Mouse (Mus musculus) intestine, embryonic 14.5 days (tissue): ENCODE data around the gene Tekt2. TPM values are rescaled to one million over a fixed set of nuclear protein-coding genes. Genes with fewer than 3 reads are reported as not detected.

Experiments used
- ATAC-seq: fragments of 200-750 bp; cut with Nextera tagmentation; replicated peaks from 2 replicates; pipeline ENCODE4 v1.8.0; 2017; ENCODE audit warnings: low read depth, moderate number of reproducible peaks, moderate TSS enrichment, moderate library complexity; ENCODE audit not compliant: low FRiP score, low TSS enrichment
- DNase-seq: peaks from one replicate; pipeline ENCODE4 v3.0.0-alpha.2; 2018; ENCODE audit warnings: low spot score
- H3K27ac ChIP-seq: fragments of 300-500 bp; sonication (generic); 2 replicates; pipeline ENCODE4 v1.5.1; 2014; ENCODE audit warnings: low read depth, mild to moderate bottlenecking, control low read depth
- H3K27me3 ChIP-seq: fragments of 300-500 bp; sonication (generic); replicated peaks from 2 replicates; pipeline ENCODE4 v1.6.1; 2014; ENCODE audit warnings: low read length, control low read depth; ENCODE audit not compliant: control insufficient read depth, insufficient read depth
- H3K36me3 ChIP-seq: fragments of 300-500 bp; sonication (generic); 2 replicates; pipeline ENCODE4 v1.6.1; 2014; ENCODE audit warnings: low read length, control low read depth; ENCODE audit not compliant: control insufficient read depth, insufficient read depth
- H3K4me1 ChIP-seq: fragments of 300-500 bp; sonication (generic); replicated peaks from 2 replicates; pipeline ENCODE4 v1.6.1; 2014; ENCODE audit warnings: low read length, control low read depth, mixed read lengths; ENCODE audit not compliant: control insufficient read depth, insufficient read depth
- H3K4me2 ChIP-seq: fragments of 300-500 bp; sonication (generic); 2 replicates; pipeline ENCODE4 v1.6.1; 2014; ENCODE audit warnings: low read length
- H3K4me3 ChIP-seq: fragments of 300-500 bp; sonication (generic); 2 replicates; pipeline ENCODE4 v1.5.1; 2014; ENCODE audit warnings: low read depth, low read length, control low read depth, mixed read lengths
- H3K9ac ChIP-seq: fragments of 300-500 bp; sonication (generic); 2 replicates; pipeline ENCODE4 v1.6.1; 2014; ENCODE audit warnings: mild to moderate bottlenecking, low read length
- H3K9me3 ChIP-seq: fragments of 300-500 bp; sonication (generic); 2 replicates; pipeline ENCODE4 v1.6.1; 2016; ENCODE audit warnings: low read length, control low read depth; ENCODE audit not compliant: control insufficient read depth
- WGBS: fragments of 180-500 bp; shearing (Covaris S2); extraction: QIAGEN DNeasy Blood & Tissue Kit; methylation state at CpG from one replicate; pipeline ENCODE4 v1.1.7; 2014; 5-methylcytosine and 5-hydroxymethylcytosine counted together
- polyA plus RNA-seq: library from polyadenylated mRNA; unstranded; fragments of >200 nt; fragmentation: Nextera tagmentation; extraction: Ambion mirVana; gene quantifications from 2 replicates; pipeline ENCODE4 v1.2.1, GENCODE M21; 2014

Gene Tekt2
- polyA plus RNA-seq, 1 experiment from 2014 or later = 7.6 TPM

DNA sequence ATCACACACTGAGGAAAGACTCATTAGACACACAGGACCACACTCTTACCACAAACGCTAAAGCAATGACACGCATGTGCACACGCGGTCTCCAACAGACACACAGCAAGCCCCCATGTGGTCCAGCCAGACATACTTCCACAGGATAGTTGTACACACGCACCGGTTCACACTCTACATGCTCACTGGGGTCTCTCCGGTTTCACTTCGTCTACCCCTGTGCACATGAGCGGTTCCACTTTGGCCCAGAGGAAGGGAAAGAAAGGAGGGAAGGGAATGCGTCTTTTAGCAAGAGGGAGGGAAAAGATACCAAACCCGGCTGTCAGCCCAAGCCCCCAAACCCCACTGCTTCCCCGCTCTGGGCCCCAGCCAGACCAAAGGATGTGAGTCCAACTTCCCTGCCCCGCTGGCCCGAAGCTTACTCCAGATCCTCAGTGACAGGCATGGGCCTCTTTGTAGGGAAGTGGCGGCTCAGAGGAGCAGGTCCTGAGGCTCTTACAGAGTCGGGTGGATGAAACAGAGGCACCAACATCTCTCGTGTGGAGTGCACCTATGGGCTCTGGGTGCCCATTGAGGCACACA is 37.3 kb downstream of the Tekt2 start:
- Histone ChIP-seq H3K4me3 (no peak overlapping the region), H3K4me1 (0 out of 2 replicates have a peak, but pooled peaks cover 5% of the 10 kb centered on the region), H3K27ac (peak overlapping the region; percentile 40; the same call in 1 of the 2 replicates), H3K4me2 (peak overlapping the region; percentile 57), H3K9me3 (no peaks in the 10 kb centered on the region), H3K9ac (no peak overlapping the region), H3K27me3 (peaks cover 36% of the 10 kb centered on the region), H3K36me3 (no peaks in the 10 kb centered on the region)
- ATAC-seq = no peak
- 34% methylated on average over 17 of the region's 17 CpGs for WGBS
- DNase-seq = no peak

DNA sequence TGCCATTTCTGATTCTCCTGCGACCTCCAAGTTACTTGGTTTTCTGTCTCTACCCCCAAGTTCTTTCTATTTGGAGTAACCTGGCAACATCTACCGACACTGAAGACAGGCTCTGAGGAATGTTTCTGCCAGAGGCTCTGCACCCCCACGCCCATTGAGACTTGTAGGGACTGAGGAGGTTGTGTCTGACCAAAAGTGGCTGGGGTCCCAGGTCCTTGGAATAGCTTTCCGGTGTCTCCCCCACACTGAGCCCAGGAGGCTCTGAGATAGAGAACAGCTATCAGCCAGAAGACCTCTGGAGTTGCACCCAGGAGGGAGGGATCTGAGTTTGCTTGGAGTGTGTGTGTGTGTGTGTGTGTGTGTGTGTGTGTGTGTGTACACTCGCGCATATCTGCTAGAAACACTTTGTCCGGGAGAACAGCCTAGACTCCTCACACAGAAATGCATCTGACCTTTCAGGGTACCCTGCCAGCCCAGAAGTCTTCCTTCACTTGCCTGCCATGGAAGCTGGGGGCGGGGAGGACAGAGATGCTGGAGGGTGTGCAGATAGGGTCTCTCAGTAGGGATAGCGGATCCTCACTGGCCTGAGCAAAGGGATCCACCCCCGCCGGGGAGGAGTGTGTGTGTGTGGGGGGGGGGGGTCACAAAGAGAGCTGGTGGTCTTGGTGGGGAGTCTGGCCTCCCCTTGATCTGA is 38.0 kb downstream of the Tekt2 start:
- ATAC-seq (no peak), DNase-seq (no peak)
- Histone ChIP-seq H3K27me3 (peaks cover 36% of the 10 kb centered on the region), H3K4me2 (peak overlapping the region; percentile 57), H3K4me1 (0 out of 2 replicates have a peak, but pooled peaks cover 5% of the 10 kb centered on the region), H3K9ac (no peak overlapping the region), H3K9me3 (no peaks in the 10 kb centered on the region), H3K27ac (no peak overlapping the region), H3K4me3 (peak overlapping the region; percentile 41), H3K36me3 (no peaks in the 10 kb centered on the region)
- 26% methylated on average over 11 of the region's 11 CpGs for WGBS

DNA sequence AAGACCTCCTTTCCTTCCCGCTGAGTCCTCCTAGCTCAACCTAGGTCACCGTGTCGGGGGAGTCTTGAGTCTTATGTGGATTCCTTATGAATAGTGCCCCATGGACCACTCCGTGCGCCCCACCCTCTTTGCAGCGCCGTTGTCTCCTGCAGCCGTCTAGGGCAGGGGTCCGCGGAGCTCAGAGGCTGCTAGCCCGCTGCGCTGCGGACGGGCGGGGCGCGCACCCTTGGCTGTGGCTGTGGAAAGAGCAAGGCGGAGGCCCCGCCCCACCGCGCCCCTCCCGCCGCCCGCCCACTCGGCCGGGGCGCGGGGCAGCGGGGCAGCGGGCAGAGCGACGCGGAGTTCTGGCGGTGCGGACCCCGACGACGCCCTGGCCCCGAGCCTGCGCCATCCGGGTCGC is 39.0 kb downstream of the Tekt2 start, which contains the start of gene Col8a2:
TSS of gene Col8a2 (plus strand) at position 302 of the 400 bp plus-strand sequence.
- H3K4me1 ChIP-seq = 0 out of 2 replicates have a peak, but pooled peaks cover 5% of the 10 kb centered on the region
- ATAC-seq (peak; percentile 56), DNase-seq (peak; percentile 62)
- 2% methylated on average over 36 of the region's 42 CpGs for WGBS
- peak within 1 kb of the TSS; percentile 57 for H3K4me2 ChIP-seq
- peaks cover 36% of the 10 kb centered on the region for H3K27me3 ChIP-seq
- H3K36me3 ChIP-seq = no peaks in the 10 kb centered on the region
- H3K9me3 ChIP-seq = no peaks in the 10 kb centered on the region
- H3K27ac ChIP-seq = no peak within 1 kb of the TSS
- H3K4me3 ChIP-seq = peak within 1 kb of the TSS; percentile 41
- H3K9ac ChIP-seq = peak within 1 kb of the TSS; percentile 27; the same call in 1 of the 2 replicates

DNA sequence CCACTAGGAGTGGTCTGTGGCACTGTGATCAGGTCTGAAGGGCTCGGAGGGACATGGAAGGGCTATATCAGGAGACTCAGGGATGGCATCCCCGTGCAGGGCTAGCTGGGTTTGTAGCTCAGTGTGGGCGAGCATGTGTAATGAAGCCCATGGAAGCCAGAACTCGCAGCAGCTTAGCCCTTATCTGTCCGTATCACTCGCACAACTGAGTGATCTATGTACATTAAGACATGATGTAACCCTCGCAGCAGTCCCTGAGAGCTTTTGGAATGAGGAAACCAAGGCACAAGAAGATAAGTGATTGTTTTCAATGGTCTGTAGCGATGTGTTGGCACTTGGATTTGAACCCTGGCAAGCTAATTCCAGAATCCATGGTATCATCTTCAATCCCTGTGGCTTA is 41.9 kb downstream of the Tekt2 start:
- Histone ChIP-seq H3K36me3 (no peaks in the 10 kb centered on the region), H3K4me1 (peaks cover 8% of the 10 kb centered on the region; the same call in 1 of the 2 replicates), H3K4me3 (no peak overlapping the region), H3K27me3 (peaks cover 28% of the 10 kb centered on the region), H3K4me2 (no peak overlapping the region), H3K9ac (no peak overlapping the region), H3K9me3 (no peaks in the 10 kb centered on the region), H3K27ac (no peak overlapping the region)
- ATAC-seq (no peak), DNase-seq (no peak)
- 84% methylated on average over 8 of the region's 8 CpGs for WGBS

DNA sequence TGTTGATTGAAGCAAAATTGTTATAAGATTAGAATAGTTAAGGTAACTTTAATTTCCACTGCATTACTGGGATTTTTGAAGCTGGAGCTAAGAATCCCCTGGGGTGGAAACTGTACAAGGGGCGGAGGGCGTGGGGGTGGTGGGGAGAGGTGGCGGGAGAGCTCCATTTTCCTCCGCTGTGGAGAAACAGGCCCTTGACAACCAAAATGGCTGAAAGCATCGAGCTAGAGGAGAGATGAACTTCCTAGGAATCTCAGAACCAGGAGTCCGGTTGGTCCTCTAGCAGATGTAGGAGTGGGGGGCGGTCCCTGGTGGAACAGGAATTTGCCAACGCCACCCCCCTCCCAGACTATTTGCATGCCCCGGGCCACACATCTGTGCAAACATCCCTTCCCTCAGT is 43.8 kb downstream of the Tekt2 start:
- H3K36me3 ChIP-seq = no peaks in the 10 kb centered on the region
- H3K4me3 ChIP-seq = no peak overlapping the region
- H3K27ac ChIP-seq = no peak overlapping the region
- no peak overlapping the region for H3K4me2 ChIP-seq
- H3K9me3 ChIP-seq = no peaks in the 10 kb centered on the region
- H3K27me3 ChIP-seq = peaks cover 11% of the 10 kb centered on the region
- 62% methylated on average over 9 of the region's 9 CpGs for whole genome bisulfite sequencing
- no peak for DNase-seq
- no peak overlapping the region for H3K9ac ChIP-seq
- no peak for ATAC-seq
- peaks cover 10% of the 10 kb centered on the region; the same call in 1 of the 2 replicates for H3K4me1 ChIP-seq

DNA sequence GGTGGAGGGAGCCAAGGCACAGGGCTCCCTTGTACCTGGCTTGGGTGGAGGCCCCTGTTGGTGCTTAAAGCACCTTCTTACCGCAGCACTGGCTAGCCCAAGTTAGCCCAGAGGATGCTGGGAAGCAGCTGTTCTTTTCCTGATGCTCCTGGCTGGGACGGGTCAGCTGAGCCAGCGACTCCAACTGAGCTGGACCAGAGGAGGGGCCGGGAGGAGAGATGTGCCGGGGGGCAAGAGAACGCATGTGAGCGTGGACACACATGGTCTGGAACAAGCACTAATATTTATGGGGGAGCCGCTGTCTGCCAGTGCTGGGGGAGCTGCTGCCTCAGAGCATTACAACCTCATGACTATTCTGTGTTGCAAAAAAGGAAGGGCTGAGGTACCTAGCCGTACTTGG is 46.5 kb downstream of the Tekt2 start:
- Histone ChIP-seq H3K4me2 (no peak overlapping the region), H3K9ac (no peak overlapping the region), H3K4me3 (no peak overlapping the region), H3K36me3 (peaks cover 7% of the 10 kb centered on the region), H3K9me3 (no peaks in the 10 kb centered on the region), H3K27me3 (no peaks in the 10 kb centered on the region), H3K4me1 (peaks cover 9% of the 10 kb centered on the region; the same call in 1 of the 2 replicates), H3K27ac (no peak overlapping the region)
- ATAC-seq (no peak), DNase-seq (no peak)
- WGBS = 58% methylated on average over 9 of the region's 9 CpGs

DNA sequence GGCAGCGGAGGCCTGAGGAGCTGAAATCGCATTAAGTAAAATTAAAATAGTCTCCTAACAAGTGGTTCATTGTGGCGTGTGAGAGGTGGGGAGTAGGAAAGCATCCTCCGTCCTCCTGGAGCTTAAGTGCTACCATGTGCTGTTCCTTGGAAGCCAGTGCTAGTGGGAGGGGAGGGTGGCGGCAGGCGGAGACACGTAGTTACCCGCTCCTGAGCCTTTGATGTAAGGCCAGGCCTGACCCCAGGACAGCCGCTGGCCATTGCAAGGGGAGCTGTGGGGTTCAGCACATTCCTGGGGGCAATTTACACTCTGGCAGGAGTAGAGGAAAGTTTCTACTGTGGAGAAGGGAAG is 46.9 kb downstream of the Tekt2 start:
- WGBS = 28% methylated on average over 9 of the region's 9 CpGs
- H3K27me3 ChIP-seq = no peaks in the 10 kb centered on the region
- no peak overlapping the region for H3K27ac ChIP-seq
- H3K4me1 ChIP-seq = peaks cover 9% of the 10 kb centered on the region; the same call in 1 of the 2 replicates
- H3K9ac ChIP-seq = no peak overlapping the region
- DNase-seq = no peak
- no peak for ATAC-seq
- no peak overlapping the region for H3K4me2 ChIP-seq
- H3K36me3 ChIP-seq = peaks cover 8% of the 10 kb centered on the region
- no peaks in the 10 kb centered on the region for H3K9me3 ChIP-seq
- no peak overlapping the region for H3K4me3 ChIP-seq

DNA sequence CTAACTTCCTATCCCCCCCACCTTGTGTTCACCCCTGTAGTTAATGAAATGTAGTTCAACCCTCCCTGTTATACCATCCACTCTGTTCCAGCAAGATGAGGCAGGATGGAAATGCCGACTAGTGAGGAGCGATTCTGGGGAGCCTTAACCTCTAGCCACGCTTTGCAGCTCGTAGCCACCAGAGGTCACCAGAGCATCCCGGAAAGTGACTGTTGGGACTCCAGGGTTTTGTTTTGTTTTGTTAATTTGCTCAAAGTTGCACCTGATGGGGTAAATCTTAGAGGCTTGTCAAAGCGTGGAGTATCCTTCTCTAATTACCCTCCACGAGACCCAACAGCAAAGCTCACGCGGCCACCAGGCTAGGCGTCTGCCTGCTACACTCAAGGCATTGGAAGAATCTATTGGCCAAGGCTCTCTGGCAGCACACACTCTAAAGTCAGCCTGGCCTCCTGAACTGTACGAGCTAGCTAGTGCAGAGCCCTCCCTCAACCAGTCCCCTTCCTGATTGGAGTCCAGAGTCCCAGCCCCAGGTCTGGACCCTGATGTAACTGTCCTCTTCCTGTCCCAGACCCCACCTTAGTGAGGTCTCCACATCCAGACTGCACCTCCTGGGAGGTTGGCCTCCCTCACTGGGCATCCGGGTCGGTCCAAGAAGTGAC is 47.5 kb downstream of the Tekt2 start:
- H3K36me3 ChIP-seq = peaks cover 13% of the 10 kb centered on the region
- no peak overlapping the region for H3K9ac ChIP-seq
- H3K27me3 ChIP-seq = no peaks in the 10 kb centered on the region
- peak; percentile 84 for DNase-seq
- no peak overlapping the region for H3K27ac ChIP-seq
- 0 out of 2 replicates have a peak, but pooled peaks have one; percentile 50 for ATAC-seq
- peaks cover 9% of the 10 kb centered on the region; the same call in 1 of the 2 replicates for H3K4me1 ChIP-seq
- peak overlapping the region; percentile 28; the same call in 1 of the 2 replicates for H3K4me2 ChIP-seq
- no peak overlapping the region for H3K4me3 ChIP-seq
- 10% methylated on average over 13 of the region's 13 CpGs for WGBS
- no peaks in the 10 kb centered on the region for H3K9me3 ChIP-seq
